Mouse (Mus musculus) bone marrow, adult 2 months (tissue): ENCODE data around the gene Pkmyt1.

Source experiments
- CTCF ChIP-seq: fragments of 200-500 bp; IDR thresholded peaks from 2 replicates; pipeline ENCODE4 v1.5.1; 2011; ENCODE audit warnings: low read length, control low read depth; ENCODE audit not compliant: control insufficient read depth, insufficient read depth
- POLR2A ChIP-seq: fragments of 200-500 bp; IDR thresholded peaks from 2 replicates; pipeline ENCODE4 v1.6.1; 2011; ENCODE audit warnings: low read depth, mild to moderate bottlenecking, control low read depth, low read length, borderline replicate concordance; ENCODE audit not compliant: control insufficient read depth

- TF ChIP-seq CTCF (no peak), POLR2A (no peak)
Observed at GRCm38 (mm10) chr17:23748026-23748425, 21.9 kb downstream of the Pkmyt1 start.
